Mouse (Mus musculus): ENCODE measurements around the gene Rrp1b.

Rrp1b gene

DNA sequence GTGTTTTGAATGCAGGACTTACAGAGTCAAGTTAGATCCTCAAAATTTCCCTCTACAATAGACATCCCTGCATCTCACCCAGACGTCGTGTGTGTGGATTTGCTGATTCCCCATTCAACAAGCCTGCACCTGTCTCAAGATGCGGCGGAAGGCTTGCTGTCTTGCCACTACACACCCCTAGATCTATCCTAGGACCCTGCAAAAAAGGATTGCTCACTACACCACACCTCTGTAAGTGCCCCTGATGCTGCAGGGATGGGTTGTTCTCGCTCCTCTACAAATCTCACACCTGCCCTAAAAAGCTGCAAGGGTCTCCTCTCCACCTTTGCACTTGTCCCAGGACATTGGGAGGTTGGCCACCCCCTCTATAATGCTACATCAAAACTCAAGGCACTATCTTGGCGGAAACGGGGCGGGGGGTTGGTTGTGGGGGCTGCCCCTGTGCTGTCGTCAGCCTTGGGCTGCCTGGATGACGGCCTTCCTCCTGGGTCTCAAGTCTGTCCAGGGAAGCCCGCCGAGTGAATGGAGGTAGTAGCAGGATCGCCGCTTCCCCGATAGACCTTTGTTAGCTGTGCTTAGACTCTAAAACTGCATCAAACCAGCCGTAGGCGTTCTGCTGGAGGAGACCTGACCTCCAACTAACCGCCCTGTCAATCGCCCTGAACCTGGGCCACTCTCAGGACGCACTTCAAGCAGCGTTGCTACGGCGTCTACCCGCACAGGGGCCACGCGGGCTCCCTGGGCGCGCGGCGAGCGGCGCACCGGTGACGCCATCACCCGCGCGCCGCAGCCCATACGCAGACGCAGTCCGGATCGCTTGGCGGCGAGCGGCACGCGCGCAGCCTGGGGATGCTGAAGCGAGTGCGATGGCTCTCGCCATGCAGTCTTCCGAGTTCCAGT, at the start of gene Rrp1b, which contains the start of gene Hsf2bp:
Rrp1b (plus strand) TSS at position 492 of the 900 bp plus-strand sequence.
Hsf2bp (minus strand) TSS at position 741 of the 900 bp plus-strand sequence.
- peak; percentile 71 for DNase-seq (ENCODE audit: low read depth, low spot score)

DNA sequence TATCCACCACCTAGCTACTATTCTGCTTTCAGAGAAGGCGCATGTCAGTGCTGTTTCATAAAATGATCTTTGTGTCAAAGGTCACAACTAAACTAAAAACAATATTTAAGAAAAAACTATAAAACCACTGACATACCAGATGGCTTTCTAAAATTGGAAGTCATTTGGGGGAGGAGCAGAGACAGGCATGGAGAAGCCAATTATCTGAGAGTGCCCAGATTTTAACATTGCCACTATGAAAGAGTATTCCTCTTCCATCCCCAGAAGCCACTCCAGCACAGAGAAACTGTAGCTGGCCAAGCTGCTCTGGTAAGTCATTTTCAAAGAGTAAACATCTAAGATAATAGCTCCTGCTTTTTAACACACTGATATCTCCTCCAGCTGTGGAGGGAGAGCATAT, 49.0 kb upstream of the Rrp1b start:
- no peak for DNase-seq (ENCODE audit: low read depth, low spot score)

DNA sequence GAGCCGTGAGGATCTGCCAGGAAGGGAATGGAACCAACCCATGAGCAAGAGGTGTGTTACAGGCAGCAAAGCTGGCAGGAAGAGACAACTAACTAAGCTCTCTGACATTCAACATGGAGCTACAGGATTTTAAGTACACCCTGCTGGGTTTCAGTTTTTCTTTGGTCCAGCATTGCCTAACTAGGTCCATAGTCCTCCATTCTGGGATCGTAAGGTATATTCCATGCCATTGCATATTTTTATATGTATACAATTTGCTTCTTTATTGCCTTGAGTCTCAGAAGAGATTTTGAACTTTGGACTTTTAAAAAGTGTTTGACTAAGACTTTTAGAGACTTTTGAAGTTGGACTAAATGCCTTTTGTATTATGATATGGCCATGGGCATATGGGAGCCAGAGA, 46.9 kb upstream of the Rrp1b start:
- DNase-seq (ENCODE audit: low read depth, low spot score), result no peak

DNA sequence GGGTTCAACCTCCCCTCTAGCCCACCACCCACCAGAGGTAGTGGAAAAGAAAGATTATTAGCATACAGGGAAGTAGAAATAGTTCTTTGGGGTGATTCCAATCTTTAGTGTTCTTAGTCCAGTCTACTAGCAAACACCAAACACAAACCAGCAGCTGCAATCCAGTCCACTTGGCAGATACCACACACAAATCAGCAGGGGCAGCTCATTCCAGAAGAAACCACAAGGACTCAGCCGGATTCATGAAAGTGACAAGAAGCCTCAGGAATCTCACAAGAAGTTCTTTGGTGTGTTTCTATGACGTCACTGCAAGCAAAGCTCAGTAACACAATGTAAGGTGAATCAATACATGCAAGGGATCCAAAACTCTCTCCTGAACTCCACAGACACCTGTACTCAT, 43.9 kb upstream of the Rrp1b start:
- DNase-seq (ENCODE audit: low read depth, low spot score), result no peak

DNA sequence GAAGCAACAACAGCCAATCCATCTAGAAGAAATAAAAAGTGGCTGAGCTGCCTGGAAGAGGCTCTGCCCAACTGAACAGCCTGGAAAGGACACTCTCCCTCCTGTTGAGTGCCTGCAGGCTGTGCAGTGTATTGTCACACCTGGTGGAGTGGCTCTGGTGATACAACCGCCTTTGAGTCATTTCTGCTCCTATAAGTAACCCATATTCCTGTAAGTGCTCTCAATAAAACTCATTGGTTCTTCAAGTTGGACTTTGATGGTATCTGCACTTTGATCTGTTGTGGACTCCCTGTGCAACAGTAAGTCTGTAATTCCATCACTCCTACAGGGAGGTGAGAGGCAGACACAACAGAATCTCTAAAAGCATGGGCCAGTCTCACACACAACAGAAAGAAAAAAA, 42.5 kb upstream of the Rrp1b start:
- no peak for DNase-seq (ENCODE audit: low read depth, low spot score)

DNA sequence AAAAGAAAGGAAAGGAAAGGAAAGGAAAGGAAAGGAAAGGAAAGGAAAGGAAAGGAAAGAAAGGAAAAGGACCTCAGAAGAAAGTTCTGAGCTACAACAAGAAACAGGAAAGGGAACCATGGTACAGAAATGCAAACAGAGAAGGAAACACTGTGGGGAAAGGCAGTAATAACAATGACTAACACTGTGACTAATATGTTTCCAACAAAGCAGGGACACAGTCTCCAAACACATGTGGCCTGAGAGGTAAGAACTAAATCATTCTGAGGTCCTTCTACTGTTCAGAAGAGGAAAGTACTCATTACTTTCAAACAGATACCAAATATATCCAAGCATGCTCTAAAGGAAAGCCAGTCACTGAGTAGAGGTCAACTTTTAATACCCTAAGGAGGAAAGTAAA, 41.8 kb upstream of the Rrp1b start:
- DNase-seq (ENCODE audit: low read depth, low spot score), result no peak

DNA sequence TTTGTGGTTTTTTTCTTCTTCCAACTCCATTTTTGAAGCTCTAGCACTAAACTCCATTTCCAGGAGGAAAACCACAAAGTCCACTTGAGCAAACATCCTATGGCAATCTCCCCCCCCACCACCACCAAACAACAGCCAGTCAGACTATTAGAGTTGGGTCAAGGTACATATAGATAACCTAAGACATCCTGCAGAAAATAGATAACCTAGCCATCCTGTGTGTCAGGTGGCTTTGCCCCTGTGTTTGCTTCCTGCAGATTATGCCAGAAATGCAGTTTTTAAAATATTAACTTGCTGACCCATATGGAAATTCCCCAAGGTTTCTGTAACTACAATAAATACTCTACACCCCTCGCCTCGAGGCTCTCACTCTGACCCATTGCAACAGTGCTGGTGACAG, 40.1 kb upstream of the Rrp1b start:
- no peak for DNase-seq (ENCODE audit: low read depth, low spot score)

GRCm38 (mm10) chr17:31996331-31996730, 39.6 kb upstream of the Rrp1b start:
- DNase-seq (ENCODE audit: low read depth, low spot score), result no peak

- no peak for DNase-seq (ENCODE audit: low read depth, low spot score)
These were observed 37.5 kb upstream of the Rrp1b start for GRCm38 (mm10) chr17:31998351-31998750.

GRCm38 (mm10) chr17:32003251-32003650, 32.6 kb upstream of the Rrp1b start:
- no peak for DNase-seq (ENCODE audit: low read depth, low spot score)

DNA sequence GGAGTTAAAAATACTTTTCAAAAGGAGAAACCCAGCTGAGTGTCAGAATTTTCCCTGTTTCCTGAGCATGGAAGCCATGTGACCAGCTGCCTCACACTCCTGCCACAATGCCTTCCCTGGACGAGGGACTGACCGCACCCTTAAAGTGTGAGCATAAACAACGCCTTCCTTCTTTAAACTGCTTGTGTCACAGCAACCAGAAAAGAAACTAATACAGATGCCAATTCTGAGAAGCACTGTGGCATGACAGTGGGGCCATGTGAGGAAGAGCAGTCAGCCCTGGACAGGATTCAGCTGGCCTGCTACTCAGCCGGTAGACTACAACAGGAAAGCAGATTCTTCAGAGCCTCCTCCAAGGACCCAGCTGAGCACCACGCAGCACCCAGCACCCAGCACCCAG, 29.1 kb upstream of the Rrp1b start:
- DNase-seq (ENCODE audit: low read depth, low spot score), result no peak

DNA sequence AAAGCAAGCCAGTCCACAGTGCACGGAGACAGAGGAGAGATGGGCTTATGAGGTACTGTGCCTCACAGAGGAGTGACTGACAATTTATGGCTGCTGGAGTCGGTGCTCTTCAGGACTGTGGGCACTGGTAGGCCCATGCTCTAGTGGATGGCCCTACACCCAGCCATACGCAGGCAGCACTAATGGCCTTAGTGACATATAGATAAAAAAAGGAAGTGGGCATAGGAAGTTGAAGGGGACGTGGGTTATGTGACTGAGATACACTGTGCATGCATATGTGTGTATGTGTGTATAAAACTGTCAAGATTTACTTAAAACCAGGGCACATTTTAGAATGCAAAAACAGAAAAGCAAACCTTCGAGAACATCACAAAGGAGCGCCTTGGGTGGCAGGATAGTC, 24.2 kb upstream of the Rrp1b start:
- no peak for DNase-seq (ENCODE audit: low read depth, low spot score)

DNA sequence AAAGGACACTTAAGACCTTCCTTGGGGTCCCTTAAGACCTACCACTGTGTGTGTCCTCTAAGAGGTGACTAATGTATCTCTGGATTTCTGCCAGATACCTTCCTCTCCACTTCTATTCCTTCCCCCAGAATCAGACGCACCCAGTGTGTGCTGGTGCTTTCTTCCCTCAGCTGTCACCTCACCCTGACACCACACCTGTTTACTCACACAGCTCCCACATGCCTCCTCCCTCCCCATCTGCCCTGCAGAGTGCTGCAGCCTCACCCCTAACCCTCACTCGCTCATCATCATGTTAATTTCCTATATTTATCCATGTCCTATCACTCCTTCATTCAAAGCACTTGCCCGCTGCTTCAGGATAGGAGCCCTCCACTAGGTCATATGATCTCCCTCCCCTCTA, 23.6 kb upstream of the Rrp1b start:
- no peak for DNase-seq (ENCODE audit: low read depth, low spot score)

DNA sequence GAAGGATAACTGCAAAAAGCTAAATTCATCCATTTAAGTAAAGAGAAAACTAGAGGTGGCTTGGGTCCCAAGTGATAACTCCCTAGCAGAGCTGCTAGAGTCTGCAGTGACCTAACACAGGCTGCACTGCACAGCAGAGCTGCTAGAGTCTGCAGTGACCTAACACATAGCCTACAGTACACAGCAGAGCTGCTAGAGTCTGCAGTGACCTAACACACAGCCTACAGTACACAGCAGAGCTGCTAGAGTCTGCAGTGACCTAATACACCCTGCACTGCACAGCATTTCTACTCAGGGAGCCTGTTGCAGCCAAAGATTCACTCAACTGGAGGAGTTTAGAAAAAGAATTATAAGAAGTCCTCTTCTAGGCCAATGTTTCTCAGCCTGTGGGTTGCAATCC, 22.2 kb upstream of the Rrp1b start:
- DNase-seq (ENCODE audit: low read depth, low spot score), result no peak

- DNase-seq (ENCODE audit: low read depth, low spot score), result no peak
These were observed 19.4 kb upstream of the Rrp1b start for GRCm38 (mm10) chr17:32016481-32016880.

DNA sequence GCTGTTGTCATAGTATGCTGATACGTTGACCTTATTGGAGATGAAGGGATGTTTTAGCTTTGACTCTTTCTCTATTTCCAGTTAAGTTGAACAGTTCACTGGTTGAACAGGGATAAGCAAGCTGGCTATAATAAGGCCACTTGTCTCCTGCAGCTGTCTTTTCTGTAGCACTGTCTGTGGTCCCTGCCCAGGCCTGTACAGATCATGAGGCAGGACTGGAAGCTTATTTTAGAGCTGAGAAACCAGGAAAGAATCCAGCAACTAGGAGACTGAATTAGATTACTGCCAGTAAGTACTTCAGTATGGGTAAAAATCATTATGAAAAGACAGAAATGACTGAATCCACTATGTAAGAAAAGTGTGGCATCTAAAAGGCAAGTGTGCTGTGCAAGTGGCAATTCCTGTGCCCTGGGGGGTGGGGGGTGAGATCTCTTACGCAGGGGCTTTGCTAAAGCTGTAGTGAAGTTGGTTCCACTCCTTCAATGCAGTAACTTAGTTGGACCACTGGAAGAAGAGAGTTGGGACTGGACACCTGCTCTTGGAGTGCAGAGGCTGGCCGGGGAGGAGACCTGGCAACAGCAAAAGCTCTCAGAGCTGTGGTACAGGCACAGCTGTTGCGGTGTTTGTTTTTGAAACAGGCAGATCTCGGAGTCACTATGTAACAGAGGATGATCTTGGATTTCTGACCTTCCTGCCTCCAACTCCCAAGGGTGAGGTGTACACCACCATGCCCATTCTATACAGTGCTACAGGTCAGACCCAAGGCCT, 17.6 kb upstream of the Rrp1b start:
- DNase-seq (ENCODE audit: low read depth, low spot score), result no peak

DNA sequence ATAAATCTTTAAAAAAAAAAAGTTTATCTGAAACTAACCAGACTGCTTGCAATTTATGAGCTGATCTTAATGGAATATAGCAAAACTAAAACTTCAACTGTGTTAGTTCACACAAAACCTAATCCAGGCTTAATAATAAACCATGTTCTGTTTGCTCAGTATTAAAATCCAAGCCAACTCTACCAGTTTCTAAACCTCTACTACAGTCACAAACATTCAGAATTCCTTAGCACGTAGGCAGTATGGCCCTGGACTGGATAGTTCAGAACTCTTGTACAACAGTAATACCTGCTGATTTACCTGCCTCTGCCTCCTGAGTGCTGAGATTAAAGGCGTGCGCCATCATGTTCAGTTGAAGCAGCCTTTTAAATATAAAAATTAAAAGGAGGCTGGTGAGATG, 13.9 kb upstream of the Rrp1b start:
- DNase-seq (ENCODE audit: low read depth, low spot score), result no peak

GRCm38 (mm10) chr17:32022551-32022950, 13.3 kb upstream of the Rrp1b start:
- no peak for DNase-seq (ENCODE audit: low read depth, low spot score)

DNA sequence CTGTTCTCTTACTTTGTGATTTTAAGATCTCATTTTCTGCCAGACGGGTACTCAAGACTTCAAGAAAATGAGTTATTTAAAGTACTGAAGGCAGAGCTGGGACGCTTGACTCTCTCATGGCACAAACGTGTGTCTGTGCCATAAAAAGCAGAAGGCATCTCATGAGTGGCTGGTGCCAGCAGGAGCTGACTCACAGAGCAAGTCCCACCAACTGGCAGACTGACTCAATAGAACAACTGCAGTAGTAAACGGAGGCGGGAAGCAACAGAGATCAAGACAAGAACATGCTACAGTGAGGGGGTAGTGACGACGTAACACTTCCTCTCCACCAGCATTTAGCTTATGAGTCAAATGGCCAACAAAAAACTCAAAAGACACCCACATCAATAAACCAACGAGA, 12.8 kb upstream of the Rrp1b start:
- DNase-seq (ENCODE audit: low read depth, low spot score), result no peak

- DNase-seq (ENCODE audit: low read depth, low spot score), result no peak
These were observed 11.2 kb upstream of the Rrp1b start for GRCm38 (mm10) chr17:32024671-32025073.

DNA sequence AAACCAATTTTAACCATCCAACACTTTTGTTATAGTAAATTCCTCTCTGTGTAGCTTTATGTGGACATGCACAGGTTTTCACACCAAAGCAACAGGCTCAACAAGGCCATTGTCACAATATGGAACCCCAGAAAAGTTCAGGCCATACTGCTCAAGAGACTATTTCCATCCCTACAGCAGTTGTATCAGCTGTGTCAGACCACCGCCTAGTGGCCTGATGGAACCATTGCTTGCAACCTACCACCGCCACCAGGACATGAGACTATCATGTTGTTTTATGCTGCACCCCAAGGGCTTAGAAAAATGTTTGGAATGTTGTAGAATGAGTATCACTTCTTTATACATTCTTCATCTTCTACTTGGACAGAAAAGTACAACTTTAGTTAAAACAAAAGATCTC, 10.5 kb upstream of the Rrp1b start:
- no peak for DNase-seq (ENCODE audit: low read depth, low spot score)

DNA sequence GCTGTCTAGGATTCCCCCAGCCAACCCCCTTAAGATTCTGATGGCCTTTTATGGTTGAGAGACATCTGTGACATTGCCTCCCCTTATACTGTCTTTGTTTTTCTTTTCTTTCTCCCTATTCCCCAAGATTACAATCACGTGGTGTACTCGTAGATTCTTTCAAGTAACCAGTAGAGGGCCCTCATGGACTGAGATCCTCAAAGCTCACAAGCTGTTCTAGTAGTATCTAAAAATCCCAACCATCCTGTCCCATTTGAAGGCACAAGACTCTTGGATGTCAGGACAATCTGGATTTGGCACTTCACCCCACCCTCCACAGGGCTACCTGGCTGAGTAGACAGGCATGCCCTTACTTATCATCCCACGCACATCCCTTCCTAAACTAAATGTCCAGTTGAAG, 8.2 kb upstream of the Rrp1b start:
- no peak for DNase-seq (ENCODE audit: low read depth, low spot score)

GRCm38 (mm10) chr17:32028301-32028700, 7.6 kb upstream of the Rrp1b start:
- DNase-seq (ENCODE audit: low read depth, low spot score), result no peak
